Mouse (Mus musculus) forebrain, embryonic 15.5 days (tissue): ENCODE data around the gene Slu7. TPM values are rescaled to one million over a fixed set of nuclear protein-coding genes. Genes with fewer than 3 reads are reported as not detected.

Experiments
- ATAC-seq: fragments of 200-750 bp; cut with Nextera tagmentation; replicated peaks from 2 replicates; pipeline ENCODE4 v1.8.0; 2017; ENCODE audit warnings: mild to moderate bottlenecking, moderate TSS enrichment, moderate library complexity
- H3K27ac ChIP-seq: fragments of 300-500 bp; sonication (generic); replicated peaks from 2 replicates; pipeline ENCODE4 v1.5.1; 2015; ENCODE audit warnings: mild to moderate bottlenecking, inconsistent platforms
- H3K27me3 ChIP-seq: fragments of 300-500 bp; sonication (generic); 2 replicates; pipeline ENCODE4 v1.6.1; 2015; ENCODE audit warnings: inconsistent platforms
- H3K36me3 ChIP-seq: fragments of 300-500 bp; sonication (generic); 2 replicates; pipeline ENCODE4 v1.6.1; 2015; ENCODE audit warnings: mild to moderate bottlenecking, inconsistent platforms
- H3K4me1 ChIP-seq: fragments of 300-500 bp; sonication (generic); 2 replicates; pipeline ENCODE4 v1.6.1; 2015; ENCODE audit warnings: inconsistent platforms
- H3K4me2 ChIP-seq: fragments of 300-500 bp; sonication (generic); replicated peaks from 2 replicates; pipeline ENCODE4 v1.6.1; 2015; ENCODE audit warnings: mild to moderate bottlenecking, inconsistent platforms
- H3K4me3 ChIP-seq: fragments of 300-500 bp; sonication (generic); 2 replicates; pipeline ENCODE4 v1.5.1; 2015; ENCODE audit warnings: mild to moderate bottlenecking, inconsistent platforms
- H3K9ac ChIP-seq: fragments of 300-500 bp; sonication (generic); replicated peaks from 2 replicates; pipeline ENCODE4 v1.6.1; 2015; ENCODE audit warnings: mild to moderate bottlenecking, inconsistent platforms
- H3K9me3 ChIP-seq: fragments of 300-500 bp; sonication (generic); 2 replicates; pipeline ENCODE4 v1.6.1; 2016; ENCODE audit warnings: inconsistent platforms
- WGBS: fragments of 180-500 bp; shearing (Covaris S2); methylation state at CpG from one replicate; pipeline ENCODE4 v1.1.7; 2015; ENCODE audit warnings: mixed read lengths; 5-methylcytosine and 5-hydroxymethylcytosine counted together
- polyA plus RNA-seq: library from polyadenylated mRNA; unstranded; fragments of >200 nt; fragmentation: Nextera tagmentation; extraction: Ambion mirVana; gene quantifications from 2 replicates; pipeline ENCODE4 v1.2.1, GENCODE M21; 2015

Slu7 gene
- polyA plus RNA-seq: 72.1 and 75.4 TPM in 2 replicates

DNA sequence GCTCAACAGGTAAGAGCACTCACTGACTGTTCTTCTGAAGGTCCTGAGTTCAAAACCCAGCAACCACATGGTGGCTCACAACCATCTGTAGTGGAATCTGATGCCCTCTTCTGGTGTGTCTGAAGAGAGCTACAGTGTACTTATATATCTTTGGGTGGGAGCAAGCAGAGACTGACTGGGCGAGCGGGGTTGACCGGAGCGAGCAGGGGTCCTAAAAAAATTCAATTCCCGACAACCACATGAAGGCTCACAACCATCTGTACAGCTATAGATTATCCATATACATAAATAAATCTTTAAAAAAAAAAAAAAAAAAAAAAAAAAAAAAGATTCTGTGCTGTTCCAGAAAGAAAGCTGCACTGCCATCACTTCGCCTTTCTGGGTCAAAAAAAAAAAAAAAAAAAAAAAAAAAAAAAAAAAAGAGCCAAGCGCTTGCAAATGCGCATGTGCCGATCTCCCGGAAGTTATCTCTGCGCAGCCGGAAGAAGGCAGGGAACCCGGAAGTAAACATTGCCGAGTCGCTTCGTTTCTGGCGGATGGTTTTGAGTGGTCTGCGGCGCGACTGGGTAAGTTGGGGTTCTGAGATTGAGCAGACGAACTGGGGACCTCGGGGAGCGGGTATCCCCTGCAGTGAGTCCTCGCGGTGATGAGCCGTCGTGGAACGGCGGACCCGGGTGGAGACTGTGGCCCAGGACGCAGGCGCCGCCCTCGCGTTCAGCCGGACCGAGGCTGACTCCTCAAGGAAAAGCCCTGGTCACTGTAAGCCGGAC lies at the start of gene Slu7:
TSS of gene Slu7 (plus strand) at position 491 of the 770 bp plus-strand sequence.
- H3K36me3 ChIP-seq: peaks cover 14% of the 10 kb centered on the region
- peaks cover 12% of the 10 kb centered on the region for H3K4me1 ChIP-seq
- H3K27me3 ChIP-seq: no peaks in the 10 kb centered on the region
- H3K4me2 ChIP-seq: peak within 1 kb of the TSS; percentile 59
- ATAC-seq: peak; percentile 89
- H3K4me3 ChIP-seq: peak within 1 kb of the TSS; percentile 98
- peak within 1 kb of the TSS; percentile 79 for H3K9ac ChIP-seq
- WGBS: 8% methylated on average over 38 of the region's 38 CpGs
- H3K9me3 ChIP-seq: no peaks in the 10 kb centered on the region
- peak within 1 kb of the TSS; percentile 71 for H3K27ac ChIP-seq

DNA sequence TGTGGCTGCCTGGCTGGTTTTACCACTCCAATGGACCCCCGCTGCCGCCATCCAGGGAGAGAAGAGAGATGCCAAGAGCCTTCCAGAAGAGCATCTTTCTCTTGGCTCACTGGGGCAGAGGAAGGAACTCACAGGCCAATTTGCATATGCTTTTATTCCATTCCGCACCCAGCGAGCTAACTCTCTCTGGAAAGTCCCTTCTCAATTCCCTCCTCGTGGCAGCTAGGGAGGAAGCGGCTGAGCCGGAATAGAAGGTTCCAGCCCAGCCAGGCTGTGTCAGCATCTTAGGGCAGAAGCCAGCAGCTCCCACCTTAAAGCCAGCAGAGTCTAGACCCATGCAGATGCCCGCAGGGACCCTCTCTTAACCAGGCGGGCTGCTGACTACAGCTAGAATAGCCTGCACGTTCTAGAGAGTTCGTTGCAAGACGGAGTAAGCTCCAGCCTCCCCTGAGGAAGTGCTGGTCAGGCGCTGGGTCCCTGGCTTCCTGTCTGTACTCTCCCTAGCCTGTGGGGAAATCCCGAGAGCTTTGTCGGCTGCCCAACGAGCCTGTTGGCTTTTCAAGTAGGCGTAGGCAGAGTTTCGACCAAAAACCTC lies 48.4 kb upstream of the Slu7 start:
- peak overlapping the region; percentile 54 for H3K9ac ChIP-seq
- WGBS: 1% methylated on average over 18 of the region's 18 CpGs
- no peaks in the 10 kb centered on the region for H3K9me3 ChIP-seq
- ATAC-seq: peak; percentile 87
- no peaks in the 10 kb centered on the region for H3K36me3 ChIP-seq
- peak overlapping the region; percentile 39 for H3K4me3 ChIP-seq
- H3K4me2 ChIP-seq: peak overlapping the region; percentile 80
- H3K4me1 ChIP-seq: peaks cover 14% of the 10 kb centered on the region
- no peaks in the 10 kb centered on the region for H3K27me3 ChIP-seq
- H3K27ac ChIP-seq: peak overlapping the region; percentile 66

- Histone ChIP-seq H3K4me1 (peaks cover 14% of the 10 kb centered on the region), H3K9me3 (no peaks in the 10 kb centered on the region), H3K4me2 (peak overlapping the region; percentile 80), H3K4me3 (peak overlapping the region; percentile 39), H3K9ac (peak overlapping the region; percentile 54; the same call in 1 of the 2 replicates), H3K27ac (peak overlapping the region; percentile 66; the same call in 1 of the 2 replicates), H3K27me3 (no peaks in the 10 kb centered on the region), H3K36me3 (no peaks in the 10 kb centered on the region)
- 1% methylated on average over 8 of the region's 8 CpGs for WGBS
- peak; percentile 67 for ATAC-seq
Measured at GRCm38 (mm10) chr11:43385716-43386115, 47.8 kb upstream of the Slu7 start.

GRCm38 (mm10) chr11:43387004-43387880 lies 46.3 kb upstream of the Slu7 start:
- Histone ChIP-seq H3K4me3 (no peak overlapping the region), H3K27ac (no peak overlapping the region), H3K4me1 (peaks cover 14% of the 10 kb centered on the region), H3K36me3 (no peaks in the 10 kb centered on the region), H3K27me3 (no peaks in the 10 kb centered on the region), H3K9me3 (no peaks in the 10 kb centered on the region), H3K4me2 (no peak overlapping the region), H3K9ac (no peak overlapping the region)
- WGBS: 93% methylated on average over 14 of the region's 14 CpGs
- ATAC-seq: no peak

DNA sequence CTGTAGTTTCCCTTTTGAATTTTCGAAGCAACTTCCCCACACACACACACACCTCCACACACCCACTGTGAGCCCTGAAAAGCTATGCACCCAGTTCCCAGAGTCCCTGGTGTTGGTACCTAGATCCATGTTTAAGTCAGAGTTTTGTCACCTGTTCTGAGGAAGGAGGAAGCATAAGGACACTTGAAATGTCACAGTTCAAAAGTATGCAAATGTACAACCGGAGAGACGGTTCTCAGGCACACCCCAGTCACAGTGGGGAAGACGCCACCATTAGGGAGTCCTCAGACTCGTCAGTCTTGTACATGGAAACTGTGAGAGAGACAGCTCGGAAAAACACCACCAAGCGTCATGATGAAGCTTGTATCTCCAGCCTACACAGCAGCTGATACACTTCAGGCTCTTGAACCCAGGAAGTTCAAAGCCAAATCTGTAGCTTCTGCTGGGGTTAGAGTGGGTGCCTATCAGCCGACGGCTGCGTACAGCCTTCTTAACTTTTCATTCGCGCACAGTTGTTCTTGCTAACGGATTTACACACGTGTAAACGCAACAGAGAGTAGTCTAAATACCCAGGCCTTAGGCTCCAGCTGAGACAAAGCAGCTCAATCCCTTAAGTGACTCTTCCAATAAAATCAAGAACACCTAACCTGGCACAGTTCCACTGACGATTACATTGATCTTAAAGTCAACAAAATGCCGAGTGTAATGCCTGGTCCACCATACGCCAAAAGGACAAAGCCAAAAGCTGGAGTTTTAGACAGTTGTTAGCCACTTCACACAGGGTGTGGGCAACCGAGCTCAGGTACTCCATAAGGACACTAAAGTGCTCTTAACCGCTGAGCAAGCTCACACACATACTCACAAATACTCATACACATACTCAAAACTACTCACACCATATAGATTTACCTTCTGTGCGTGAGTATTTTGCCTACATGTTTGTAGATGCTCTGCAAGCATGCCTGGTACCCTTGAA lies 45.1 kb upstream of the Slu7 start:
- H3K9ac ChIP-seq: no peak overlapping the region
- H3K9me3 ChIP-seq: no peaks in the 10 kb centered on the region
- 87% methylated on average over 21 of the region's 21 CpGs for WGBS
- H3K4me1 ChIP-seq: peaks cover 14% of the 10 kb centered on the region
- no peak overlapping the region for H3K27ac ChIP-seq
- ATAC-seq: no peak
- no peak overlapping the region for H3K4me2 ChIP-seq
- H3K36me3 ChIP-seq: no peaks in the 10 kb centered on the region
- H3K4me3 ChIP-seq: no peak overlapping the region
- no peaks in the 10 kb centered on the region for H3K27me3 ChIP-seq

- no peak overlapping the region for H3K4me2 ChIP-seq
- ATAC-seq: no peak
- no peak overlapping the region for H3K9ac ChIP-seq
- 88% methylated on average over 7 of the region's 7 CpGs for WGBS
- H3K4me3 ChIP-seq: no peak overlapping the region
- no peaks in the 10 kb centered on the region for H3K36me3 ChIP-seq
- H3K9me3 ChIP-seq: no peaks in the 10 kb centered on the region
- H3K27ac ChIP-seq: no peak overlapping the region
- H3K4me1 ChIP-seq: peaks cover 14% of the 10 kb centered on the region
- no peaks in the 10 kb centered on the region for H3K27me3 ChIP-seq
Measured at GRCm38 (mm10) chr11:43389118-43389517, 44.4 kb upstream of the Slu7 start.

DNA sequence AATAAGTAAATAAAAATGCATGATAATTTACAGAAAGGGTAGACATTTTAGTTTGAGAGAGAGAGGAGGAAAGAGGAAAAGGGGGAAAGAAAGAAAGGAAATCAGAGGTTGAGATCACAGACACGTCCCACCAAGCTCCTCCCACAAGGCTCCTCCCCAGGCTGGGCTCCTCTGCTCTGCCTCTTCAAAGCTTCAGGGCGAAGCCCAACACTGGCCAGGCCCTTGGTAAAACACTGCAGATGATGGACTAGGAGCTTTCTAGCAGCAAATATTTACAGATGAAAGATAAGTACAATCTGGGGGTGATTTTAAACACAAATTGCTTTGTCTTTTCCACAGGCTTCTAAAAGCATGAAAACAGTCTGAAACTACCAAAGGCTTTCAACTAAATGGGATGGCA lies 40.8 kb upstream of the Slu7 start:
- Histone ChIP-seq H3K27me3 (no peaks in the 10 kb centered on the region), H3K36me3 (no peaks in the 10 kb centered on the region), H3K27ac (no peak overlapping the region), H3K4me1 (0 out of 2 replicates have a peak, but pooled peaks cover 4% of the 10 kb centered on the region), H3K4me2 (no peak overlapping the region), H3K9me3 (no peaks in the 10 kb centered on the region), H3K4me3 (no peak overlapping the region), H3K9ac (no peak overlapping the region)
- WGBS: 56% methylated on average over 2 of the region's 2 CpGs
- ATAC-seq: no peak

DNA sequence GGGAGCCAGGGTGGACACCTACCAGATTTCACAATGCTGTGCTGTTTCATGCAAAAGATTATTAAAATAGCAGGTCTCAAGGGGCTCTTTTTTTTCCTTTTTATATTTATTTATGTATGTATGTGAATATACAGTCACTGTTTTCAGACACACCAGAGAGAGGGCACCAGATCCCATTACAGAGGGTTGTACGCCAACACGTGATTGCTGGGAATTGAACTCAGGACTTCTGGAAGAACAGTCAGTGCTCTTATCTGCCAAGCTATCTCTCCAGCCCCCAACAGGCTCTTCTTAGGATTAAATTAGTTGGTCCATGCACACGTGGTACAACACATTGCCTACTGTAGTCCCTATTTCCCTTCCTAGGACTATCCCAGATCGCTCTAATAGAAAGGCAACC lies 40.2 kb upstream of the Slu7 start:
- Histone ChIP-seq H3K4me3 (no peak overlapping the region), H3K4me1 (0 out of 2 replicates have a peak, but pooled peaks cover 4% of the 10 kb centered on the region), H3K27ac (no peak overlapping the region), H3K9ac (no peak overlapping the region), H3K27me3 (no peaks in the 10 kb centered on the region), H3K9me3 (no peaks in the 10 kb centered on the region), H3K4me2 (no peak overlapping the region), H3K36me3 (no peaks in the 10 kb centered on the region)
- ATAC-seq: no peak
- WGBS: 92% methylated on average over 4 of the region's 4 CpGs

GRCm38 (mm10) chr11:43395073-43395948 lies 38.2 kb upstream of the Slu7 start:
- no peak for ATAC-seq
- Histone ChIP-seq H3K9me3 (no peaks in the 10 kb centered on the region), H3K27me3 (no peaks in the 10 kb centered on the region), H3K4me1 (0 out of 2 replicates have a peak, but pooled peaks cover 4% of the 10 kb centered on the region), H3K9ac (no peak overlapping the region), H3K4me3 (no peak overlapping the region), H3K36me3 (no peaks in the 10 kb centered on the region), H3K27ac (no peak overlapping the region), H3K4me2 (no peak overlapping the region)
- 74% methylated on average over 14 of the region's 14 CpGs for WGBS

GRCm38 (mm10) chr11:43396246-43396645 lies 37.3 kb upstream of the Slu7 start:
- no peaks in the 10 kb centered on the region for H3K36me3 ChIP-seq
- no peaks in the 10 kb centered on the region for H3K27me3 ChIP-seq
- H3K9ac ChIP-seq: no peak overlapping the region
- H3K4me3 ChIP-seq: no peak overlapping the region
- 0 out of 2 replicates have a peak, but pooled peaks cover 4% of the 10 kb centered on the region for H3K4me1 ChIP-seq
- no peaks in the 10 kb centered on the region for H3K9me3 ChIP-seq
- no peak overlapping the region for H3K27ac ChIP-seq
- no peak overlapping the region for H3K4me2 ChIP-seq
- ATAC-seq: no peak
- 92% methylated on average over 4 of the region's 4 CpGs for WGBS
